Mouse (Mus musculus) splenic B cell, adult 2 months (primary cell): Measurements from ENCODE around the gene Eef2k.

Source experiments
- DNase-seq: peaks from one replicate; pipeline ENCODE4 v3.0.0-alpha.2; 2011; ENCODE audit warnings: low read depth, low spot score
- H3K27me3 ChIP-seq: 2 replicates; pipeline ENCODE4 v1.6.1; 2012; ENCODE audit warnings: mild to moderate bottlenecking, low read length, moderate library complexity, mixed read lengths; ENCODE audit not compliant: control insufficient read depth, poor library complexity, insufficient read depth, severe bottlenecking
- H3K36me3 ChIP-seq: 2 replicates; pipeline ENCODE4 v1.6.1; 2012; ENCODE audit warnings: mild to moderate bottlenecking, low read length, moderate library complexity, mixed read lengths; ENCODE audit not compliant: control insufficient read depth, poor library complexity, insufficient read depth, severe bottlenecking

The Eef2k gene

DNA sequence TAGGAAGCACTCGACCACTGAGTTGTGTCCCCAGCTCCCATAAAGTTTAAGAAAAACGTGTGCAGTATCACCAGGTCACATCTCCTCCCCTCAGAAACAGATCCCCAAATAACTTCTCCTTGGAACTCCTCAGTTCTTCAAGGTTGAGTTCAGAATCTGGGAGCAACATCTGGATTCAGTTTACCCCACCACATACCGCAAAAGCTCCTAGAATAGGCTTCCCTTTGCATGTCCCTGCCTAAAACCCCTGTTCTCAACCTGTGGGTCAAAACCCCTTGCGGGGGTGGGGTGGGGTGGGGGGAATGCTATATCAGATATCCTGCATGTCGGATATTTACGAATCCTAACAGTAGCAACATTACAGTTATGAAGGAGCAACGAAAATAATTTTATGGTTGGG is 20.0 kb downstream of the Eef2k start:
- no peaks in the 10 kb centered on the region for H3K27me3 ChIP-seq
- no peak for DNase-seq
- H3K36me3 ChIP-seq = no peaks in the 10 kb centered on the region

DNA sequence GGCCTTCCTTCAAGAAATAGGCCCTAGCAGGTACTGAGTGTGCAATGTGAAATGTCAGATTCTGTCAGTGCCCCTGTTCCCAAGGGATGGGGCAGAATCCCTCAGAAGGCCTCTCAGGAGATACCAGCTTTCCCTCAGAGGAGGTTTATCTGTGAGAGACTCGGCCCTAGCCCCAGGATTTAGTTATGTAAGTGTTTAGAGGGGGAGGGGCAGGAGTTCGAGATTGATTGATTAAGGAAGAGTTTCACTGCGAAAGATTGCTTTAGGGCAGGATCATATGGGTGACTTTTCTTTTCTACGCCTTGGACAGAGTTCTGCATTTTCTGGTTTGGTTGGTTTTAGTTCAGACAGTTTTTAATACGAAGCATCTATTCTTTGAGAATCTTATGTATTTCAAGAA is 20.8 kb downstream of the Eef2k start:
- no peak for DNase-seq
- Histone ChIP-seq H3K36me3 (no peaks in the 10 kb centered on the region), H3K27me3 (no peaks in the 10 kb centered on the region)

DNA sequence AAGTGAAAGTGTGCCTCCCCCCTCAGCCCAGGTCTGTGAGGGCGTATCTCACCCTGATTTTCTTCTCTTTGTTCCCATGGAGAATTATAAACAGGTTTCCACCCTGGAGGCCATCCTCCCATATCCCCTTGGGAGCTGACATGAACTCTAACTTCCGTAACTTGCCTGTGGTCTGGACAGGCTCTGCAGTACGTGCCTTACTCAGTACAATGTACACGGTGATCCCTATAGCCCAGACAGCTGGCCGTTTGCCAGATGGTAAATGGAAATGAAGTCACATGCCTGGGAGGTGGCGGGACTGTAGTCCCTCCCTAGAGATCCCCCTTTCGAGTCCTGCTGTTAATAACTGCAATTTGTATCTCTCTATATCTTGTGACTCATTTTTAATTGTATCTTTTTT is 22.5 kb downstream of the Eef2k start:
- Histone ChIP-seq H3K27me3 (no peaks in the 10 kb centered on the region), H3K36me3 (no peaks in the 10 kb centered on the region)
- DNase-seq = peak; percentile 81

DNA sequence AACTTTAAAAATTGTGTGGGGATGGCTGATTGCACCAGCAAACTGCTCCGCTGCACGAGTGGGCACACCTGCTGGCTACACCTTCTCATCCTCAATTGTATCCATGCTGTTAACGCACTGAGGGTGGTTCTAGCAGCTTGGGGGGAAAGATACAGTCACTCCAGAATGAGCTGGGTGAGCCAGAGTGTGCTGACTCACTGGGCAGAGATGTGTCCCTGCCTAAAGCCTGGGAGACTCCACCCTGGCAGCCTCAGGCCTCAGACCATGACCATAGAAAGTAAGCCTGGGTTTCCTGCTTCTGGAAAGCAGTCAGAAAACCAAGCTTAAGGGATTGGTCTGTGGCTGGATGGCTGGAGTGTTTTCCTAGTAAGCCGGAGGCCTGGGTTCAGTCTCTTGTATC is 23.2 kb downstream of the Eef2k start:
- no peaks in the 10 kb centered on the region for H3K27me3 ChIP-seq
- no peak for DNase-seq
- no peaks in the 10 kb centered on the region for H3K36me3 ChIP-seq

DNA sequence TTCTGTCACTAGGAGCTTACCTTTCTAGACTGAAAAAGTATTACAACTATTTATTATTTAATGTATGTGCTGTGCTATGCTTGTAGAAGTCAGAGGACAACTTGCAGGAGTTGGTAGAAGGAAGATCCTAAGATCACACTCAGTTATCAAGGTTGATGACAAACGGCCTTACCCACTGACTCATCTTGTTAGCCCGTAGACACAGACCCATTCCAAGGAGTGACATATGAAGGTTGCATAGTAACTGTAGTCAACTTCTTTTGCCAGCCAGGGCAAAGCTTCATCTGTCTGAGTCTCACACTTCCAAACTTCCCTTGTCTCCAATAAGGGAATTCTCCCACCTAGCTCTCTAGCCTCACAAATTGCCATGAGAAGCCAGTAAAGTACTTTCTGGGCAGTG is 24.1 kb downstream of the Eef2k start:
- no peak for DNase-seq
- Histone ChIP-seq H3K27me3 (no peaks in the 10 kb centered on the region), H3K36me3 (no peaks in the 10 kb centered on the region)

DNA sequence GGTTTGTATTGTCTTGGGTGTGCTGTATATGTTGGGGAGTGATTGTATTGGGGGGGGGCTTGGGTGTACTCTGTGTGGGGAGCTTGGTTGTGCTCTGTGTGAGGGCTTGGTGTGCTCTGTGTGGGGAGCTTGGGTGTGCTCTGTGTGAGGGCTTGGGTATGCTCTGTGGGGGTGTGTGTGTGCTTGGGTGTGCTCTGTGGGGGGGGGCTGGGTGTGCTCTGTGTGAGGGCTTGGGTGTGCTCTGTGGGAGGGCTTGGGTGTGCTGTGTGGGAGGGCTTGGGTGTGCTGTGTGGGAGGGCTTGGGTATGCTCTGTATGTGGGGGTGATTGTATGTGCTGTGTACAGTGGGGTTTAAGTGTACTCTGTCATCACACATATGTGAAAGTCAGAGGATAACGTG is 25.1 kb downstream of the Eef2k start:
- DNase-seq = no peak
- H3K36me3 ChIP-seq = no peaks in the 10 kb centered on the region
- H3K27me3 ChIP-seq = no peaks in the 10 kb centered on the region

DNA sequence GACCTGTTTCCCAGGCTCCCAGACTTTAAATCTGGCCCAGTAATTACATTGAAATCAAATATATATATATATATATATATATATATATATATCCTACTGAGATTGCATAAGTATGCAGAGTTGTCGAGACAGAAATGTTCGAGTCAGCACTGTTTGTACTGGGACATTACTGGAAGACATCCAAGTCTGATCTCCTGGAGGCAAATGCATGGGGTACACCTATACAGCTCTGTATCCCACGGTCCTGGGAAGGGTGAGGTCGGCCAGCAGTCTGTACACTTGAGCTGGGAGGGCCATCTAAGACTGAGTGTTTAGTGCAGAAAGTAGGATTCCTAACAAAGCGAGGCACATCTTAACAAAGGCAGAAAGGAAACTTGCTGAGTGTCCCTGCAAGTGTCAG is 27.3 kb downstream of the Eef2k start:
- Histone ChIP-seq H3K27me3 (no peaks in the 10 kb centered on the region), H3K36me3 (no peaks in the 10 kb centered on the region)
- no peak for DNase-seq

DNA sequence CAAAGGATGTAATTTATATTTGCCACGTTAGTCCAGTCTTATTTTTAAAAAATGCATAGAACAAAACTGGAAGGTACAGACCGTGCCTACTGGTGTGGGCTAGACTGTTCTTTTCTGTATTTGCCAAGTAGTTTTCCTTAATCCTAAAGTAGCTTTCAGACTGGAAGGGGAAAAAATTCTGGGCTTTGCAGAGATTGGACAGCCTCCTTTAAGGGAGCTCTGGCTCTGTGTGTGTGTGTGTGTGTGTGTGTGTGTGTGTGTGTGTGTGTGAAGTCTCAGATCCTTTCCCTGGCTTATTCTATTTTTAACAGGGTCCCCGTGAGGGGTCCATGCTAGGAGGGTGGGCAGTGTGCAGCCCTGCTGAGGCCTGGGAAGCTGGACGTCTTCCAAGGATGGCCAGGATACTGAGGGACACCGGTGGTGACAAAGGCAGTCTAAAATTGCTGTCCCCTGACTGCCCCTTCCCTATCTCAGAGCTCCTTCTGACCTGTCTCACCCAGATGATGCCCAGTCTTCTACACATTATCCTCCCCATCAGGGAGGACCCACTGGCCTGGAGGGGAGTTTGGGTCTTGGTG is 27.9 kb downstream of the Eef2k start:
- no peaks in the 10 kb centered on the region for H3K27me3 ChIP-seq
- H3K36me3 ChIP-seq = no peaks in the 10 kb centered on the region
- DNase-seq = no peak

DNA sequence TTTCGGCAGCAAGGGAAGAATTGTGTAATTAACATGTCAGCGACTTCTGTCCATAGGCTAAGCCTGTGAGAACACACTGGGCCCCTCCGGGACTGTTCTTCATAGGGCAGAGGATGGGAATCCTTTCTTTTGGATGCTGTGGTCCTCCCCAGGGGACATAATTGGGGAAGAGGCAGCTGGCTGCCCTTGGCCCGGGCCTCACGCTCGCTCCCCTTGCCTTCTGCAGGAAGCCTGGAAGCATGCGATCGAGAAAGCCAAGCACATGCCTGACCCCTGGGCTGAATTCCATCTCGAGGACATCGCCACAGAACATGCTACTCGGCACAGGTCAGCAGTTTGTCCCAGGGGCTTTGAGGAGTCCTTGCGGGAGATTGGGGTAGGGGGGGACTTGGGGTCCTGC is 30.5 kb downstream of the Eef2k start:
- H3K27me3 ChIP-seq = no peaks in the 10 kb centered on the region
- no peak for DNase-seq
- H3K36me3 ChIP-seq = no peaks in the 10 kb centered on the region

DNA sequence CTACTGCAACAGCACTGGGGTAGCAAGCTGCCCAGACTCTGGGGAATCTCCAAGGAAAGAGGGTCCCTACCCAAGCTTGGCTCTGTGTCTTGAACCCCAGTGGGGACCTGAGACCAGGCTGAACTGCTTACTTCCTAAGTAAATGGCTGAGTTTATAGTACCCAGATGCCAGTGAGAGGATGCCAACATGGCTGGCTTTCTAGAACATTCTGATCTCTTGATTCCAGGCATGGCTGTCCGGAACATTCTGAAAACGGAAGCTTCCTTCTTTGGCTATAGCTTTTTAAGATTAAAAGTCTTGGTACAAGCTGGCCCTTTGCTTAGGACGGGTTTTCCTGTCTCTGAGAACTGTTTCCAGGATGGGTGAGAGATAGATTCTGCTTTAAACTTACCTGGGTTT is 31.4 kb downstream of the Eef2k start:
- DNase-seq = no peak
- H3K27me3 ChIP-seq = no peaks in the 10 kb centered on the region
- H3K36me3 ChIP-seq = no peaks in the 10 kb centered on the region

DNA sequence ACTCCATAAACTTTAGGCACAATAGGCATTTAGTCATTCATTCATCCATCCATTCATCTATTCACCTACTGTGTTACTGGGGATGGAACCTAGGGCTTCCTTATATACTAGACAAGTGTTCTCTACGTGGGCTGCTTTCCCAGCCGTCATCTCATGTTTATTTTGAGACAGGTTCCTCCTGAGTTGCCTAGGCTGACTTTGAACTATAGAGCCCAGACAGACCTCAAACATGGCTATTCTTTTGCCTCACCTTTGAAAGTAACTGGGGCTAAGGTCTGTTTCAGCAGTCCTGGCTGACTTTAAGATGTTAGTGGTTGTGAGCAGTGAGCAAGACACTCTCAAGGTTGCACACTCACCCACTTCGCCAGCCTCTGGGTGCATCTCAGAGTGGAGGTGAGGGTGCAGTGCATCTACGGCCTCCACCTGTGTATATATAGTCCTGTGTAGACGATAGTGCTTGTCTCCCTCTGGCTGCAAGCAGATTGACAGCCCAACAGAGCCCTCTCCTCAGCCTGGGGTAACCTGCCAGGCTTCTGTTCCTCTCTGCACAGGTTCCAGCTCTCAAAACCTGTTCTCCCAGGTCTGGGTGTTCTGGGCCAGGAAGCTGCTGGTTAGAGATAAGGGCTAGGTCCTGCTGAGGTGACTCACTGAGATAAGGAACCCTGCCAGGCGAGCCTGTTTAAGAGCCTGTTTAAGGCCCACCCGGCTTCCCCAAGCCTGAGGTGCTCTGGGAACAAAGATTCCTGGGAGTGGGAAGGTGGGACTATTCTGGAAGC is 32.3 kb downstream of the Eef2k start:
- H3K36me3 ChIP-seq = no peaks in the 10 kb centered on the region
- DNase-seq = no peak
- no peaks in the 10 kb centered on the region for H3K27me3 ChIP-seq

DNA sequence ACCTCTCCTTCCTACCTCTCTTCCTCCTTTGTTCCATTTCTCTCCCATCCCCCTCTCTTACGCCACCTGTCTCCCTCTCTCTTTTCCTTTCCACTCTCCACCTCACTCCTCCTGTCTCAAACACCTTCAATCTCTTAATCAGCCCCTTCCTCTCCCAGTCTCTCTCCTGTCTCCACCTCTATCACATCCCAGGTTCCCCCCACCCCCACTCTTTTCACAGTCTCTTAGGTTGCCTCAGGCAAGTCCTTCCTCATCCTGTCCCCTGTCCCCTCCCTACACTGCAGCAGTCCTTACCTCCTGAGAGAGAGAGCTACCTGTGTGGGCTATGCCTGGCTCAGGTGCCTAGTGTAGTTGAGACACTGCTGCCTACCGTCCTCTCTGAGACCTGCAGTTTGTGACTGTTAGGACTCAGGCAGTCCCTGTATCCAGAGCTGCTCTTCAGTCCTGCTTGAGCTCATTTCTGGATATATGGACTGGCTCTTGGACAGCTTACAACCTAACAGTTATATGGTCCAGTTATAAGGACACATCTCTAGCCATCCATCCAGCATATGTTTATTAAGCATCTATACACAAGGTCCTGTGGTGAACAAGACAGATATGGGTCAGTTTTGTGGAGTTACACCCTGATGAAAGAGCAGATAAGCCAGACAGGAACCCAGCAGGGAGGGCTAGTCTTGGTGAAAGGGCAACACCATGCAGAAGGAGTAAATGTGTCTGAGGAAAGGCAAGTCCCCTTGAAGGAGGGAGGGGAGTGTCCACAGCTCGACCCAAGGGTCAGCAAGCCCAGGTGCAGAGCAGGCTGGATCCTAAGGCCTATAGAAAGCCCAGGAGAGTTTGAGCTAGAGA is 33.1 kb downstream of the Eef2k start:
- no peak for DNase-seq
- H3K27me3 ChIP-seq = no peaks in the 10 kb centered on the region
- no peaks in the 10 kb centered on the region; the same call in 1 of the 2 replicates for H3K36me3 ChIP-seq

DNA sequence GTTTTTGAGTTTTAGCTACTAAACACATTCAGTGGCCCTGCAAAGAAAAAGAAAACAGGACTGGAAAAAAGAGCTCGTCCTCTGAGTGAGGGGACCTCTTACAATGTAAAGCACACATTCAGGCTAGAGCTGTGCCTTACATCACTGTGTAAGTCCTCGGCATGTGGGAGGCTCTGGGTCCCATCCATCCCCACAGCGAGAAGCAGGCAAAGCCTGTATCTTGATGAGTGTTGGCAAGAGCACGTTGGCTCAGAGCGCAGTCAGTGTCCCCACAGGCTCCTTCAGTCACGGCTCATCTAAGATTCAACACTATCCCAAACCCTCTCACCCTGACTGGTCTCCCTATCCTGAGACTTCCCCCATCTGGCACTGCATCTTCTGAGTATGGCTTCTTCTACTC is 35.6 kb downstream of the Eef2k start:
- no peak for DNase-seq
- Histone ChIP-seq H3K36me3 (no peaks in the 10 kb centered on the region; the same call in 1 of the 2 replicates), H3K27me3 (no peaks in the 10 kb centered on the region)

DNA sequence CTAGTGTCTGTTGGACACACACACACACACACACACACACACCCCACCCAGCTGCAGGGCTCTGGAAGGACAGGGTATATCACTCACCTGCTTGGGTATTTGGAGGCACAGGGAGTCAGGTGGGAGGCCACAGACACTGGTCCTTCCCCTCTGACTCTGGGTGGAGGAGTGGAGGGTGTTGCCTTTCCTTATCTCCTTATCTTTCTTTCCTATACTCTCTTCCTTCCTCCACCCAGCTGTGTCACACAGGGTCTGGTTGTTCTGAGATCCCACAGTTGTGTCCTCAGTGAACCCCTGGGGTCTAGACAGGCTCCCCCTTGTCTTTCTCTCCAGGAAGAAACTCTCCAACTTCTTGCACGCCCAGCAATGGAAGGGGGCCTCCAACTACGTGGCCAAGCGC is 37.3 kb downstream of the Eef2k start:
- no peaks in the 10 kb centered on the region for H3K27me3 ChIP-seq
- peaks cover 1% of the 10 kb centered on the region; the same call in 1 of the 2 replicates for H3K36me3 ChIP-seq
- DNase-seq = no peak

DNA sequence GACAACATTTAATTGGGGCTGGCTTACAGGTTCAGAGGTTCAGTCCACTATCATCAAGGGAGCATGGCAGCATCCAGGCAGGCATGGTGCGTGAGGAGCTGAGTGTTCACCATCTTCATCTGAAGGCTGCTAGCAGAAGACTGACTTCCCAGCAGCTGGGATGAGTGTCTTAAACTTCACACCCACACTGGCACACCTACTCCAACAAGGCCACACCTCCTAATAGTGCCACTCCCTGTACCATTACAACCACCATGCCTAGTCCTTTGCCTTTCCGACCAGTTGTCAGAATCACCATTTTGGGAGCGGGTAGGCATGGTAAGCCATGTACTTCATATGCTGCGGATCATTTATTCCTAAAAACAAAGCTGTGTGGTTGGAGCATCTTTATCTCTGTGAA is 38.1 kb downstream of the Eef2k start:
- no peaks in the 10 kb centered on the region for H3K27me3 ChIP-seq
- no peak for DNase-seq
- peaks cover 1% of the 10 kb centered on the region; the same call in 1 of the 2 replicates for H3K36me3 ChIP-seq
